Mouse (Mus musculus): ENCODE data around the gene Agbl1.
"Not testable (repeated sequence)": the region's sequence is repeated elsewhere in the genome, so short reads cannot be mapped to it uniquely, and the experiment has no call there.

The Agbl1 gene

GRCm38 (mm10) chr7:76229311-76229937 lies at the start of gene Agbl1:
Gene Agbl1 (plus strand): TSS chr7:76229887.
- DNase-seq, result no peak

GRCm38 (mm10) chr7:76185005-76185658 lies 44.6 kb upstream of the Agbl1 start:
- DNase-seq, result no peak

- DNase-seq, result no peak
These were observed 44.0 kb upstream of the Agbl1 start for GRCm38 (mm10) chr7:76185681-76186121.

GRCm38 (mm10) chr7:76218546-76218945 lies 11.1 kb upstream of the Agbl1 start:
- DNase-seq, result no peak

GRCm38 (mm10) chr7:76219797-76220469 lies 9.8 kb upstream of the Agbl1 start:
- DNase-seq, result no peak

- no peak for DNase-seq
These were observed 7.0 kb upstream of the Agbl1 start for GRCm38 (mm10) chr7:76222691-76223090.

- no peak for DNase-seq
These were observed 806 bp upstream of the Agbl1 start for GRCm38 (mm10) chr7:76228881-76229280.

GRCm38 (mm10) chr7:76234321-76234720 lies 4.6 kb downstream of the Agbl1 start:
- DNase-seq, result no peak

- no peak for DNase-seq
These were observed 7.8 kb downstream of the Agbl1 start for GRCm38 (mm10) chr7:76237497-76237896.

GRCm38 (mm10) chr7:76244839-76245238 lies 15.2 kb downstream of the Agbl1 start:
- not testable (repeated sequence) for DNase-seq

- no peak for DNase-seq
These were observed 45.4 kb downstream of the Agbl1 start for GRCm38 (mm10) chr7:76275061-76275460.

- no peak for DNase-seq
These were observed 53.1 kb downstream of the Agbl1 start for GRCm38 (mm10) chr7:76282831-76283230.

- DNase-seq, result no peak
These were observed 57.8 kb downstream of the Agbl1 start for GRCm38 (mm10) chr7:76287531-76287930.

- DNase-seq, result no peak
These were observed 92.3 kb downstream of the Agbl1 start for GRCm38 (mm10) chr7:76321866-76322553.

- DNase-seq, result no peak
These were observed 96.4 kb downstream of the Agbl1 start for GRCm38 (mm10) chr7:76326091-76326490.

GRCm38 (mm10) chr7:76339308-76339707 lies 109.6 kb downstream of the Agbl1 start:
- no peak for DNase-seq

GRCm38 (mm10) chr7:76341601-76342000 lies 111.9 kb downstream of the Agbl1 start:
- DNase-seq, result no peak

GRCm38 (mm10) chr7:76353469-76353868 lies 123.8 kb downstream of the Agbl1 start:
- DNase-seq, result peak; percentile 10

- DNase-seq, result no peak
These were observed 124.8 kb downstream of the Agbl1 start for GRCm38 (mm10) chr7:76354510-76354909.

- DNase-seq, result no peak
These were observed 141.6 kb downstream of the Agbl1 start for GRCm38 (mm10) chr7:76371269-76371668.

GRCm38 (mm10) chr7:76379493-76379892 lies 149.8 kb downstream of the Agbl1 start:
- DNase-seq, result no peak

GRCm38 (mm10) chr7:76381986-76382385 lies 152.3 kb downstream of the Agbl1 start:
- no peak for DNase-seq

GRCm38 (mm10) chr7:76389240-76389639 lies 159.6 kb downstream of the Agbl1 start:
- no peak for DNase-seq
